Mouse (Mus musculus): ENCODE measurements around the gene Pfkp.

DNA sequence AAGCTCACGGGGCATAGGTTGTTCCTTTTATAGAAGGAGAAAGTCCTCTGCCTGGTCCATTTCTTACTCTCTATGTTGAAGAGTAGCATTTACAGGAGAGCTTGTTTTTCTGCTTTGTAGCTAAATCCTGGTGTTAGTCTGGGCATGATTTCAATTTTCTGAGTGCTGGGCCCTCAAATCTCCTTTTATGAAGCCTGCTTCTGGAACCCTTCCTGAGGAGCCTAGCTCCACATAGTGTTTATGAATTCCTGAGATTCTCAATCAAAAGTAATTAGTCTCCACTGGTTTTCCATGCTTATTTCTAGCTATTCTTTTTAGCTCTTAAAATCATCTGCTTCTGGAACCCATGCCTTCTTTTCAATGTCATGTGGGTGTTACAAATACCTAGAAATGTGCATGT is 16.9 kb upstream of the Pfkp start:
- TF ChIP-seq CTCF (IDR thresholded peaks at IDR 0.05; ENCODE audit: insufficient read depth, low read length), result no peak
- no peak for TF ChIP-seq POLR2A (IDR thresholded peaks at IDR 0.05; ENCODE audit: borderline replicate concordance, extremely low read depth, low read depth, low read length)
